Mouse (Mus musculus) midbrain, postnatal 0 days (tissue): ENCODE results near the gene Jam3. TPM values are rescaled to one million over a fixed set of nuclear protein-coding genes. Genes with fewer than 3 reads are reported as not detected.

Experiments
- ATAC-seq: fragments of 200-750 bp; cut with Nextera tagmentation; 2 replicates; pipeline ENCODE4 v1.8.0; 2017; ENCODE audit warnings: moderate number of reproducible peaks, mild to moderate bottlenecking, moderate TSS enrichment, moderate library complexity; ENCODE audit not compliant: low FRiP score
- DNase-seq: peaks from one replicate; pipeline ENCODE4 v3.0.0-alpha.2; 2015; ENCODE audit warnings: low spot score
- H3K27ac ChIP-seq: fragments of 300-500 bp; sonication (generic); 2 replicates; pipeline ENCODE4 v1.5.1; 2014; ENCODE audit warnings: low read depth, mild to moderate bottlenecking, low read length, mixed read lengths
- H3K27me3 ChIP-seq: fragments of 300-500 bp; sonication (generic); 2 replicates; pipeline ENCODE4 v1.6.1; 2014; ENCODE audit warnings: low read length, control low read depth, mixed read lengths; ENCODE audit not compliant: insufficient read depth
- H3K36me3 ChIP-seq: fragments of 300-500 bp; sonication (generic); 2 replicates; pipeline ENCODE4 v1.6.1; 2014; ENCODE audit warnings: low read length, control low read depth, mixed read lengths; ENCODE audit not compliant: insufficient read depth
- H3K4me1 ChIP-seq: fragments of 300-500 bp; sonication (generic); 2 replicates; pipeline ENCODE4 v1.6.1; 2014; ENCODE audit warnings: mild to moderate bottlenecking, control low read depth, antibody characterized with exemption, low read length, mixed read lengths; ENCODE audit not compliant: insufficient read depth
- H3K4me2 ChIP-seq: fragments of 300-500 bp; sonication (generic); 2 replicates; pipeline ENCODE4 v1.6.1; 2014; ENCODE audit warnings: low read depth, mild to moderate bottlenecking, low read length, mixed read lengths; ENCODE audit not compliant: poor library complexity, severe bottlenecking
- H3K4me3 ChIP-seq: fragments of 300-500 bp; sonication (generic); 2 replicates; pipeline ENCODE4 v1.5.1; 2014; ENCODE audit warnings: low read depth, mild to moderate bottlenecking, low read length, moderate library complexity
- H3K9ac ChIP-seq: fragments of 300-500 bp; sonication (generic); replicated peaks from 2 replicates; pipeline ENCODE4 v1.6.1; 2014; ENCODE audit warnings: mild to moderate bottlenecking, low read length, moderate library complexity, mixed read lengths; ENCODE audit not compliant: poor library complexity, severe bottlenecking
- H3K9me3 ChIP-seq: fragments of 300-500 bp; sonication (generic); 2 replicates; pipeline ENCODE4 v1.6.1; 2016; ENCODE audit warnings: low read length, control low read depth
- CTCF ChIP-seq: IDR thresholded peaks from 2 replicates; pipeline ENCODE4 v1.5.1; 2016; ENCODE audit warnings: antibody characterized with exemption, mild to moderate bottlenecking
- WGBS: fragments of 180-500 bp; shearing (Covaris S2); extraction: QIAGEN DNeasy Blood & Tissue Kit; methylation state at CpG from one replicate; pipeline ENCODE4 v1.1.7; 2014; 5-methylcytosine and 5-hydroxymethylcytosine counted together
- polyA plus RNA-seq: library from polyadenylated mRNA; unstranded; fragments of >200 nt; fragmentation: Nextera tagmentation; extraction: Ambion mirVana; gene quantifications from 2 replicates; pipeline ENCODE4 v1.2.1, GENCODE M21; 2015
- total RNA-seq: library from RNA; depleted of rRNA; stranded (reverse); fragments of >200 nt; gene quantifications from 2 replicates; pipeline ENCODE4 v1.2.3, GENCODE M21; 2014; rRNA removed

Gene Jam3
- total and polyA plus RNA-seq, 2 experiments from 2014 or later, result 20.6 to 29.2 TPM

DNA sequence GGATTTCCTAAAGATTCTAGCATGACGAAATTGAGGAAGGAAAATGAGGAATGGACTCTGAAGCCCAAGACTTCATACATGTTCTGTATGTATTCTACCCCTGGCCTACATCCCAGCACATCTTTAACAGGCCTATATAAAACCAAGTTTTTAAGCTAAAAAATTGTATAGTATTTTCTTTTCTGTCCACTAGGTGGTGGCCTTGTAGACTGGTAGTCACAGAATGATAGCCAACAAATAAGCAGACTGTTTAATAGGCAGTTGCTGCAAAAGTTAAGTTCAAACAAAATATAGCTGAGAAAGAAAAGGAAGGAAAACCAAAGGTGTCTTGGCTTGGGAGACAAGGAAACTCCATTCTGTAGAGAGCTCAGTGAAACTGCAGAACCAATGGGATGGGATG is 80.5 kb downstream of the Jam3 start:
- DNase-seq, result peak; percentile 48
- TF ChIP-seq CTCF, result peak; percentile 73

DNA sequence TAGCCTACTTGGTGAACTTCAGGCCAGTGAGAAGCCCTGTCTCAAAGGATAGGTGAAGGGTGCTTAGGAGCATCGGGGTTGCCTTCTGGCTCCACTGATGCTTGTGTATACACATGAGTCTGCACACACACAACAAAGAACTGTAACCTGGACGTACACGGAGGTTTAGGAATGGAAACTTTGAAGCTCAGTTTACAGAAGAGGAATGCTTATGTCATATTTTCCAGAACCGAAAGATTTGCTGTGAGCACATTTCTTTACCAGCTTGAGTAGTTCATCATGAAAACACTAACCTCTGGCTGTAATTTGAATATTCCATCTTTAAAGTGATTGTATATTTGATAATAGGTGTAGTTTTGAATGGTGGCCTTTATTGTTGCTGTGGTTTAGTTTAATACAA is 84.3 kb downstream of the Jam3 start:
- H3K9me3 ChIP-seq, result no peaks in the 10 kb centered on the region
- H3K9ac ChIP-seq, result no peak overlapping the region
- H3K4me1 ChIP-seq, result no peaks in the 10 kb centered on the region
- no peak for ATAC-seq
- TF ChIP-seq CTCF, result no peak
- H3K27ac ChIP-seq, result no peak overlapping the region
- 95% methylated on average over 4 of the region's 4 CpGs for WGBS
- peaks cover 43% of the 10 kb centered on the region for H3K36me3 ChIP-seq
- DNase-seq, result no peak
- H3K4me3 ChIP-seq, result no peak overlapping the region
- H3K4me2 ChIP-seq, result no peak overlapping the region
- H3K27me3 ChIP-seq, result no peaks in the 10 kb centered on the region

More for the DNA sequence above, 80.5 kb downstream of the Jam3 start:
- ATAC-seq, result no peak
- Histone ChIP-seq H3K27me3 (no peaks in the 10 kb centered on the region), H3K9me3 (no peaks in the 10 kb centered on the region), H3K4me2 (no peak overlapping the region), H3K4me1 (no peaks in the 10 kb centered on the region), H3K4me3 (no peak overlapping the region), H3K36me3 (peaks cover 40% of the 10 kb centered on the region), H3K27ac (no peak overlapping the region), H3K9ac (no peak overlapping the region)
- 88% methylated on average over 1 of the region's 1 CpGs for WGBS

DNA sequence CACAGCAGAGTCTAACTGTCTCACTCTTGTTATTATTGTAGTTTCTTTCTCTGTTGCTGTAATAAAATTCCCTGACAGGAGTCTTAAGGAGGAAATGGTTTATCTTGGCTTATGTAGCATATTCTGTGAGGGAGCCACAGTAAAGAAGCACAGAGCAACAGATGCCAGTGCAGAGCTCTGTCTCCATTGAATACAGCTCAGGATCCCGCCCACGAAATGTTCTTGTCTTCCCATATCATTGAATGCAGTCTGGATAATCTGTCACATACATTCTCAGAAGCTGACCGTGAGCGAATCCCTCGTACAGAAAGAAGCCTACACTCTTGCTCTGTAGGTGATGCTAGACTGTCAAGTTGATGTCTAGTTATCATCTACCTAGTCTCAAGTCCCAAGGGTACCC is 96.9 kb downstream of the Jam3 start:
- Histone ChIP-seq H3K4me2 (no peak overlapping the region), H3K9ac (no peak overlapping the region), H3K27me3 (no peaks in the 10 kb centered on the region), H3K9me3 (no peaks in the 10 kb centered on the region), H3K4me3 (no peak overlapping the region), H3K4me1 (no peaks in the 10 kb centered on the region), H3K36me3 (peaks cover 57% of the 10 kb centered on the region), H3K27ac (no peak overlapping the region)
- DNase-seq (no peak), ATAC-seq (no peak)
- TF ChIP-seq CTCF, result no peak
- WGBS, result 96% methylated on average over 5 of the region's 5 CpGs

DNA sequence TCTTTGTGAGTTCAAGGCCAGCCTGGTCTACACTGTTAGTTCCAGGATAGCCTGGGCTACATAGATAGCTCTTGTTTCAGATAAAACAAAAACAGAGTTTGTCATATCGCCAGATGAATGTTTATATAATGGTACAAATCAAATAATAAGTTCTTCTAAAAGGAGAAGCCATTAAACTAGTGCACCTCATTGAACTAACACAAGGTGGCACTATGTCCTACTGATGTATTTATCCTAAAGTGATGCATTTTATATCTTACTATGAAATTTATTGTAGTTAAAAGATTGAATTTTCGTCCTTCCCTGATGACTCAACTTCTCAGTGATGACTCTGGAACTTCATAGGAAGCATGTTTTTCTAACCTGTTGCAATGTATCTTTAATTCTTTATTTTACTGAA is 105.7 kb downstream of the Jam3 start:
- Histone ChIP-seq H3K4me3 (no peak overlapping the region), H3K4me1 (no peaks in the 10 kb centered on the region), H3K4me2 (no peak overlapping the region), H3K27me3 (no peaks in the 10 kb centered on the region), H3K36me3 (peaks cover 60% of the 10 kb centered on the region), H3K27ac (no peak overlapping the region), H3K9ac (no peak overlapping the region), H3K9me3 (no peaks in the 10 kb centered on the region)
- 90% methylated on average over 2 of the region's 2 CpGs for WGBS
- peak; percentile 64 for TF ChIP-seq CTCF
- ATAC-seq, result no peak
- DNase-seq, result peak; percentile 1

Other genes starting within 250 kb of the Jam3 start
- gene Gm1110, start 232.3 kb downstream of the Jam3 start, total RNA-seq, result 0.38 TPM in 1 of 2 replicates, not detected in the other
- gene Gm1110, start 232.3 kb downstream of the Jam3 start, polyA plus RNA-seq, result not detected in 2 replicates
- 13.9 and 19.7 TPM in 2 replicates for gene Acad8, start 155.9 kb downstream of the Jam3 start, total RNA-seq
- 20.7 and 22.3 TPM in 2 replicates for gene Acad8, start 155.9 kb downstream of the Jam3 start, polyA plus RNA-seq
- gene Thyn1, start 155.7 kb downstream of the Jam3 start, total RNA-seq, result 48.1 and 68.6 TPM in 2 replicates
- 136 and 140 TPM in 2 replicates for gene Thyn1, start 155.7 kb downstream of the Jam3 start, polyA plus RNA-seq
- 145 and 161 TPM in 2 replicates for gene Vps26b, start 125.4 kb downstream of the Jam3 start, total RNA-seq
- 80.8 and 85.2 TPM in 2 replicates for gene Vps26b, start 125.4 kb downstream of the Jam3 start, polyA plus RNA-seq
- gene Ncapd3, start 125.2 kb downstream of the Jam3 start, total RNA-seq, result 20.2 and 25.4 TPM in 2 replicates
- gene Ncapd3, start 125.2 kb downstream of the Jam3 start, polyA plus RNA-seq, result 7.1 and 7.3 TPM in 2 replicates
- 64.8 and 83.3 TPM in 2 replicates for gene Igsf9b, start 143.8 kb upstream of the Jam3 start, total RNA-seq
- 17.4 and 19.3 TPM in 2 replicates for gene Igsf9b, start 143.8 kb upstream of the Jam3 start, polyA plus RNA-seq
- not detected in 2 replicates for gene Spata19, start 241.4 kb upstream of the Jam3 start, total RNA-seq
- 0.38 and 0.49 TPM in 2 replicates for gene Spata19, start 241.4 kb upstream of the Jam3 start, polyA plus RNA-seq